In genomic region chr5:29772651-29773330, GRCm38 (mm10) we compare ENCODE assay signal across 11 mouse cellular contexts. TPM values are rescaled to one million over a fixed set of nuclear protein-coding genes. Genes with fewer than 3 reads are reported as not detected.
A peak's percentile ranks its signal among the peaks of the same experiment; 100 is the strongest.
DNase-seq lines count a peak whose midpoint lies in the region; ATAC-seq and TF ChIP-seq lines count a peak whose summit lies in the region.
"Had no signal": no experiment of that assay in that cellular context is flagged by ENCODE, and none has a peak within 500 bp of the region (broad histone marks: within the 10 kb centered on the region; RNA-seq: fewer than 3 reads in every experiment).

No protein-coding gene starts in this region.

- no peaks in the 10 kb centered on the region for H3K9me3 ChIP-seq in forebrain, embryonic 13.5 days (replicated peaks)
- no peaks in the 10 kb centered on the region for H3K9me3 ChIP-seq in forebrain, embryonic 12.5 days
- no peaks in the 10 kb centered on the region for H3K9me3 ChIP-seq in forebrain, embryonic 16.5 days (ENCODE audit: control insufficient read depth, low read length)
- H3K9me3 ChIP-seq: embryonic facial prominence, embryonic 13.5 days; limb, embryonic 15.5 days; stomach, embryonic 15.5 days had no signal

- no peak overlapping the region for H3ac ChIP-seq in myocyte (ENCODE audit: control insufficient read depth, insufficient read length)

- TF ChIP-seq POLR2A in myocyte (IDR thresholded peaks at IDR 0.05; ENCODE audit: insufficient read length, low read depth), result no peak

- H3K4me1 ChIP-seq in forebrain, embryonic 13.5 days, result no peaks in the 10 kb centered on the region
- no peaks in the 10 kb centered on the region for H3K4me1 ChIP-seq in forebrain, embryonic 12.5 days
- H3K4me1 ChIP-seq in forebrain, embryonic 16.5 days (replicated peaks; ENCODE audit: control insufficient read depth, insufficient read depth, low read length), result peaks cover 4% of the 10 kb centered on the region; the same call in 1 of the 2 replicates
- H3K4me1 ChIP-seq: embryonic facial prominence, embryonic 13.5 days; limb, embryonic 15.5 days; stomach, embryonic 15.5 days had no signal

- no peak overlapping the region for H3K27ac ChIP-seq in forebrain, embryonic 13.5 days
- no peak overlapping the region for H3K27ac ChIP-seq in forebrain, embryonic 12.5 days
- peak overlapping the region; percentile 82 for H3K27ac ChIP-seq in layer of hippocampus, adult 2 months
- H3K27ac ChIP-seq in forebrain, embryonic 16.5 days (ENCODE audit: low read length), result no peak overlapping the region
- H3K27ac ChIP-seq: embryonic facial prominence, embryonic 13.5 days; limb, embryonic 15.5 days; stomach, embryonic 15.5 days had no signal

- no peak overlapping the region for H3K4me2 ChIP-seq in forebrain, embryonic 13.5 days
- H3K4me2 ChIP-seq in forebrain, embryonic 12.5 days, result no peak overlapping the region
- H3K4me2 ChIP-seq in forebrain, embryonic 16.5 days (ENCODE audit: low read length), result no peak overlapping the region
- H3K4me2 ChIP-seq in myocyte (ENCODE audit: low read depth), result peak overlapping the region; percentile 63
- H3K4me2 ChIP-seq: embryonic facial prominence, embryonic 13.5 days; limb, embryonic 15.5 days; stomach, embryonic 15.5 days had no signal

- no peak overlapping the region for H3K9ac ChIP-seq in forebrain, embryonic 13.5 days
- no peak overlapping the region for H3K9ac ChIP-seq in forebrain, embryonic 12.5 days
- H3K9ac ChIP-seq in forebrain, embryonic 16.5 days (replicated peaks; ENCODE audit: low read depth, low read length), result no peak overlapping the region
- H3K9ac ChIP-seq: embryonic facial prominence, embryonic 13.5 days; limb, embryonic 15.5 days; stomach, embryonic 15.5 days had no signal

- H3K4me3 ChIP-seq in forebrain, embryonic 13.5 days, result no peak overlapping the region
- H3K4me3 ChIP-seq in forebrain, embryonic 12.5 days (replicated peaks), result no peak overlapping the region
- no peak overlapping the region for H3K4me3 ChIP-seq in layer of hippocampus, adult 2 months
- H3K4me3 ChIP-seq in forebrain, embryonic 16.5 days (replicated peaks; ENCODE audit: low read length), result no peak overlapping the region
- no peak overlapping the region for H3K4me3 ChIP-seq in myocyte
- H3K4me3 ChIP-seq: embryonic facial prominence, embryonic 13.5 days; limb, embryonic 15.5 days; stomach, embryonic 15.5 days had no signal

- H3K36me3 ChIP-seq in forebrain, embryonic 13.5 days (ENCODE audit: poor library complexity, severe bottlenecking), result peaks cover 54% of the 10 kb centered on the region
- peaks cover 39% of the 10 kb centered on the region for H3K36me3 ChIP-seq in forebrain, embryonic 12.5 days (replicated peaks)
- peaks cover 5% of the 10 kb centered on the region; the same call in 1 of the 2 replicates for H3K36me3 ChIP-seq in forebrain, embryonic 16.5 days (ENCODE audit: control insufficient read depth, insufficient read depth)
- peaks cover 39% of the 10 kb centered on the region for H3K36me3 ChIP-seq in myocyte (ENCODE audit: control insufficient read depth, insufficient read depth)

- H3K79me2 ChIP-seq in myocyte (ENCODE audit: control insufficient read depth, insufficient read depth), result peaks cover 32% of the 10 kb centered on the region

- peak; percentile 32 to 39 for DNase-seq in layer of hippocampus, adult 2 months (ENCODE audit: low spot score in 2 of 2)
- no peak for DNase-seq in layer of hippocampus, adult 9-10 months (ENCODE audit: low spot score)
- no peak for DNase-seq in urinary bladder, adult 18-20 months (ENCODE audit: low spot score in 2 of 2)
- DNase-seq in frontal cortex, postnatal 10 days (ENCODE audit: low spot score in 2 of 2), result no peak

- no peaks in the 10 kb centered on the region for H3K27me3 ChIP-seq in forebrain, embryonic 13.5 days
- no peaks in the 10 kb centered on the region for H3K27me3 ChIP-seq in forebrain, embryonic 12.5 days
- no peaks in the 10 kb centered on the region for H3K27me3 ChIP-seq in forebrain, embryonic 16.5 days (replicated peaks; ENCODE audit: control insufficient read depth, insufficient read depth, low read length)
- H3K27me3 ChIP-seq in myocyte (ENCODE audit: control insufficient read depth, insufficient read depth, insufficient read length), result no peaks in the 10 kb centered on the region
- H3K27me3 ChIP-seq: embryonic facial prominence, embryonic 13.5 days; limb, embryonic 15.5 days; stomach, embryonic 15.5 days had no signal

- TF ChIP-seq CTCF in layer of hippocampus, adult 2 months (conservative IDR thresholded peaks at IDR 0.05), result no peak

- WGBS in forebrain, embryonic 13.5 days, result 83% methylated on average over 4 of the region's 4 CpGs
- 96% methylated on average over 4 of the region's 4 CpGs for WGBS in forebrain, embryonic 12.5 days
- 51% methylated on average over 4 of the region's 4 CpGs for WGBS in forebrain, embryonic 16.5 days

- peak; percentile 38; the same call in 1 of the 2 replicates for ATAC-seq in forebrain, embryonic 13.5 days
- no peak for ATAC-seq in forebrain, embryonic 12.5 days (ENCODE audit: low FRiP score)
- ATAC-seq in forebrain, embryonic 16.5 days, result peak; percentile 85

TF ChIP-seq in myocyte, 11 proteins besides CTCF, POLR2A, EP300 and RAD21:
- TF ChIP-seq SRF (IDR thresholded peaks at IDR 0.05; ENCODE audit: control insufficient read depth, insufficient read length, low read depth) (no peak), MAX (IDR thresholded peaks at IDR 0.05; ENCODE audit: low read depth) (no peak)

RNA-seq across cellular contexts. Expression of gene Gm5129, which starts 37.1 kb away (rescaled TPM):
- not detected in 2 replicates for polyA plus RNA-seq in forebrain, embryonic 13.5 days (2015; fragmentation: Nextera tagmentation; extraction: Ambion mirVana)
- polyA plus RNA-seq in forebrain, embryonic 12.5 days (2016; fragmentation: Nextera tagmentation; extraction: Ambion mirVana), result not detected in 2 replicates
- total RNA-seq in layer of hippocampus, adult 2 months (2021), result not detected
- polyA plus RNA-seq in forebrain, embryonic 16.5 days (2015; fragmentation: Nextera tagmentation; extraction: Ambion mirVana), result not detected in 2 replicates
- polyA plus RNA-seq in myocyte (2012; fragmentation: generic; extraction: Trizol), result 0.40 TPM
- polyA plus RNA-seq: embryonic facial prominence, embryonic 13.5 days; limb, embryonic 15.5 days; stomach, embryonic 15.5 days had no signal

RNA-seq across cellular contexts. Expression of gene Dnajb6, which starts 37.3 kb away (rescaled TPM):
- 278 and 293 TPM in 2 replicates for polyA plus RNA-seq in forebrain, embryonic 13.5 days (2015; fragmentation: Nextera tagmentation; extraction: Ambion mirVana)
- polyA plus RNA-seq in forebrain, embryonic 12.5 days (2016; fragmentation: Nextera tagmentation; extraction: Ambion mirVana), result 241 and 255 TPM in 2 replicates
- total RNA-seq in layer of hippocampus, adult 2 months (2021), result 100 to 1,000 TPM; 173 to 175 TPM
- 329 and 348 TPM in 2 replicates for polyA plus RNA-seq in forebrain, embryonic 16.5 days (2015; fragmentation: Nextera tagmentation; extraction: Ambion mirVana)
- 75.2 TPM for polyA plus RNA-seq in myocyte (2012; fragmentation: generic; extraction: Trizol)

Comparison
In these comparisons a context has a peak if more than half of its experiments do, and no peak if none do; other contexts are left out.
1. DNase-seq: peak in layer of hippocampus, adult 2 months (2 of 2); none in layer of hippocampus, adult 9-10 months (single experiment), urinary bladder, adult 18-20 months (0 of 2) and frontal cortex, postnatal 10 days (0 of 2).